Mouse (Mus musculus) small intestine, adult 2 months (tissue): ENCODE data around the gene A230072I06Rik. TPM values are rescaled to one million over a fixed set of nuclear protein-coding genes. Genes with fewer than 3 reads are reported as not detected.

ENCODE experiments used
- H3K27ac ChIP-seq: fragments of 200-500 bp; 2 replicates; pipeline ENCODE4 v1.5.1; 2012; ENCODE audit warnings: low read depth, low read length, control low read depth, inconsistent platforms; ENCODE audit not compliant: insufficient read depth
- H3K27me3 ChIP-seq: fragments of 200-500 bp; 2 replicates; pipeline ENCODE4 v1.6.1; 2012; ENCODE audit warnings: mild to moderate bottlenecking, moderate library complexity, low read length, inconsistent platforms; ENCODE audit not compliant: control insufficient read depth, insufficient read depth
- H3K36me3 ChIP-seq: fragments of 200-500 bp; 2 replicates; pipeline ENCODE4 v1.6.1; 2012; ENCODE audit warnings: mild to moderate bottlenecking, low read length, control low read depth, inconsistent platforms; ENCODE audit not compliant: control insufficient read depth, insufficient read depth
- H3K4me1 ChIP-seq: fragments of 200-500 bp; 2 replicates; pipeline ENCODE4 v1.6.1; 2012; ENCODE audit warnings: low read length, inconsistent platforms, mixed read lengths; ENCODE audit not compliant: control insufficient read depth, insufficient read depth, insufficient read length
- H3K4me3 ChIP-seq: fragments of 200-500 bp; 2 replicates; pipeline ENCODE4 v1.5.1; 2012; ENCODE audit warnings: low read depth, mild to moderate bottlenecking, control low read depth, inconsistent platforms, low read length, moderate library complexity
- CTCF ChIP-seq: fragments of 200-500 bp; IDR thresholded peaks from 2 replicates; pipeline ENCODE4 v1.5.1; 2012; ENCODE audit warnings: low read depth, mild to moderate bottlenecking, control low read depth, inconsistent platforms, low read length, moderate library complexity, mixed read lengths; ENCODE audit not compliant: insufficient replicate concordance, insufficient read length; ENCODE audit errors: extremely low read depth
- POLR2A ChIP-seq: fragments of 200-500 bp; IDR thresholded peaks from 2 replicates; pipeline ENCODE4 v1.6.1; 2012; ENCODE audit warnings: low read depth, mild to moderate bottlenecking, control low read depth, inconsistent platforms, low read length, moderate library complexity
- WGBS: fragments of 180-500 bp; shearing (Covaris S2); methylation state at CpG from one replicate; pipeline ENCODE4 v1.1.7; 2018; 5-methylcytosine and 5-hydroxymethylcytosine counted together
- polyA plus RNA-seq: library from polyadenylated mRNA; depleted of rRNA; stranded (reverse); fragments of >200 nt; gene quantifications from 2 replicates; pipeline ENCODE4 v1.2.3, GENCODE M21; 2012

Gene A230072I06Rik
- polyA plus RNA-seq, 1 experiment: not detected

GRCm38 (mm10) chr8:12298326-12298950 lies 19.8 kb downstream of the A230072I06Rik start:
- Histone ChIP-seq H3K27me3 (peaks cover 2% of the 10 kb centered on the region; the same call in 1 of the 2 replicates), H3K36me3 (no peaks in the 10 kb centered on the region), H3K4me3 (no peak overlapping the region), H3K4me1 (no peaks in the 10 kb centered on the region), H3K27ac (no peak overlapping the region)
- TF ChIP-seq CTCF (no peak), POLR2A (no peak)
- WGBS: 68% methylated on average over 10 of the region's 10 CpGs

GRCm38 (mm10) chr8:12301998-12302397 lies 23.4 kb downstream of the A230072I06Rik start:
- no peaks in the 10 kb centered on the region for H3K36me3 ChIP-seq
- WGBS: 79% methylated on average over 14 of the region's 14 CpGs
- no peaks in the 10 kb centered on the region for H3K27me3 ChIP-seq
- no peak for TF ChIP-seq POLR2A
- no peak for TF ChIP-seq CTCF
- no peaks in the 10 kb centered on the region for H3K4me1 ChIP-seq
- H3K27ac ChIP-seq: no peak overlapping the region
- no peak overlapping the region for H3K4me3 ChIP-seq

- Histone ChIP-seq H3K36me3 (no peaks in the 10 kb centered on the region), H3K4me1 (no peaks in the 10 kb centered on the region), H3K27me3 (no peaks in the 10 kb centered on the region), H3K4me3 (no peak overlapping the region), H3K27ac (no peak overlapping the region)
- TF ChIP-seq POLR2A: no peak
- TF ChIP-seq CTCF: no peak
- WGBS: 46% methylated on average over 16 of the region's 16 CpGs
Measured at GRCm38 (mm10) chr8:12312975-12313734, 34.5 kb downstream of the A230072I06Rik start.

- Histone ChIP-seq H3K36me3 (no peaks in the 10 kb centered on the region), H3K27me3 (no peaks in the 10 kb centered on the region), H3K4me1 (no peaks in the 10 kb centered on the region), H3K27ac (no peak overlapping the region), H3K4me3 (no peak overlapping the region)
- TF ChIP-seq POLR2A (no peak), CTCF (no peak)
- WGBS: 70% methylated on average over 11 of the region's 11 CpGs
Measured at GRCm38 (mm10) chr8:12314258-12314657, 35.6 kb downstream of the A230072I06Rik start.

GRCm38 (mm10) chr8:12315177-12315576 lies 36.6 kb downstream of the A230072I06Rik start:
- no peak overlapping the region for H3K27ac ChIP-seq
- H3K27me3 ChIP-seq: no peaks in the 10 kb centered on the region
- no peaks in the 10 kb centered on the region for H3K36me3 ChIP-seq
- no peaks in the 10 kb centered on the region for H3K4me1 ChIP-seq
- no peak overlapping the region for H3K4me3 ChIP-seq
- TF ChIP-seq POLR2A (no peak), CTCF (no peak)
- WGBS: 56% methylated on average over 5 of the region's 5 CpGs

GRCm38 (mm10) chr8:12319755-12320455 lies 41.3 kb downstream of the A230072I06Rik start:
- H3K4me1 ChIP-seq: no peaks in the 10 kb centered on the region
- H3K27ac ChIP-seq: no peak overlapping the region
- TF ChIP-seq POLR2A: no peak
- no peak for TF ChIP-seq CTCF
- 65% methylated on average over 11 of the region's 11 CpGs for WGBS
- H3K4me3 ChIP-seq: no peak overlapping the region
- no peaks in the 10 kb centered on the region for H3K27me3 ChIP-seq
- H3K36me3 ChIP-seq: no peaks in the 10 kb centered on the region

GRCm38 (mm10) chr8:12322071-12322470 lies 43.5 kb downstream of the A230072I06Rik start:
- WGBS: 77% methylated on average over 6 of the region's 6 CpGs
- no peaks in the 10 kb centered on the region for H3K27me3 ChIP-seq
- TF ChIP-seq POLR2A: no peak
- TF ChIP-seq CTCF: no peak
- H3K4me1 ChIP-seq: no peaks in the 10 kb centered on the region
- H3K36me3 ChIP-seq: no peaks in the 10 kb centered on the region
- H3K4me3 ChIP-seq: no peak overlapping the region
- H3K27ac ChIP-seq: no peak overlapping the region
